Mouse (Mus musculus): Measurements from ENCODE around the gene Emp3. TPM values are rescaled to one million over a fixed set of nuclear protein-coding genes. Genes with fewer than 3 reads are reported as not detected.

Emp3 gene
- total RNA-seq, 2 experiments from 2014 or later: 77.1 to 143 TPM

GRCm38 (mm10) chr7:45872624-45873023, 48.6 kb downstream of the Emp3 start, which contains the start of gene Kdelr1:
TSS of gene Kdelr1 (plus strand) at chr7:45872772.
- peak; percentile 88 for ATAC-seq (replicated peaks; ENCODE audit: low FRiP score, poor library complexity, severe bottlenecking)

DNA sequence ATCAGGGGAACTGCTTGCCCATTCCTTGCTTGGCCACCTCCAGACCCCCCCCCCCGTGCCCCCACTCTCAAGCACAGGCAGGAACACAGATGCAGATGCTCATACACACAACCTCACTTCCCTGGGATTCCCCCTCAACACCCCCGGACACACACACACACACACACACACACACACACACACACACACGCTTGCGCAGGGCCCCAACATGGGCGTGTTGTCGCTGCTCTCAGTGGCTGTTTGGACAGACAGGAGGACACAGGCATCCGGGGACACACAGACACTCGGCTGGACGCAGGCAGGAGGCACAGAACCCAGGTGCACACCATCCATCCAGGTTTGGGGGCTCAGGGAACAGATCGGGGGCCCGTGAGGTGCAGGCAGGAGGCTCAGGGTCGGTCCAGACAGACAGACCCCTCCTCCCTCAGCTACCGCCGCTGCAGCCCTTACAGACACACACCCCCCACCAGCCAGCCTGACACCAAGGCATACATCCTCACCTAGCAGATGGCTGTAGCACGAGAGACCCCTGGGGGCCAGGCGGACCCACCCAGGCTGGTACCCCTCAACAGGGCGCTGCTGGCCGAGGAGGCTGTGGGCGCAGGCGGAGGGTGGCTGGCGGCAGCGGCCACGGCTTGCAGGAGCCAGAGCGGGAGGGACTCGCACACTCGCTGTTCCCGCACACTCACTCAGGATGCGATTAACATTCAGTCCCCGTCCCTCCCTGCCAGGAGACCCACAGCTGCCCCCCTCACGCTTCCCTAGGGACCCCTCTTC, 50.7 kb downstream of the Emp3 start:
- no peak for ATAC-seq (replicated peaks; ENCODE audit: low FRiP score, poor library complexity, severe bottlenecking)

DNA sequence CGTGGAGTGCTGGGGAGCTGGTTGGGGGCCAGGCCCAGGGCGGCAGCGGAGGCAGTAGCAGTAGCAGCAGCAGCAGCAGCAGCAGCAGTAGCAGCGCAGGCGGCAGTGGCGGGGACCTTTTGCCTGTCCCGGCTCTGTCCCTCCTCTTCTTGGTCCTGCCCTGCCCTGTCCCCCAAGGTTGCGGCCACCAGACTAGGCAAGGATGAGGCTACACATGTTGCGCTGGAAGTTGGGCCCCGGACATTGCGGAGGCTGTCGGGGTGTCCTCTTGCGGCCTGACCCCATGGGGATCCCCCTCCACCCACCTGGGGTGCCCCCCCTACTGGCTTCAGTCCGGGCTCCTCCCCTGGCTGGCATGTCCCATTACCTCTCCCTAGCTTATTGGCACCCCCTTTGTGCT, 51.4 kb downstream of the Emp3 start:
- ATAC-seq (replicated peaks; ENCODE audit: low FRiP score, poor library complexity, severe bottlenecking): no peak

- no peak for ATAC-seq (replicated peaks; ENCODE audit: low FRiP score, poor library complexity, severe bottlenecking)
These were observed 52.0 kb downstream of the Emp3 start for GRCm38 (mm10) chr7:45869107-45869670.

Other genes with a start within 250 kb of the Emp3 start
- gene Ntn5, start 237.4 kb downstream of the Emp3 start, total RNA-seq (2015; ENCODE audit: low replicate concordance): not detected in 2 replicates
- not detected in 2 replicates for gene Ntn5, start 237.4 kb downstream of the Emp3 start, total RNA-seq (2017; ENCODE audit: low replicate concordance)
- not detected in 2 replicates for gene Sec1, start 227.0 kb downstream of the Emp3 start, total RNA-seq (2015; ENCODE audit: low replicate concordance)
- gene Sec1, start 227.0 kb downstream of the Emp3 start, total RNA-seq (2017; ENCODE audit: low replicate concordance): not detected in 2 replicates
- gene Car11, start 221.6 kb downstream of the Emp3 start, total RNA-seq (2015; ENCODE audit: low replicate concordance): not detected in 2 replicates
- not detected in 2 replicates for gene Car11, start 221.6 kb downstream of the Emp3 start, total RNA-seq (2017; ENCODE audit: low replicate concordance)
- gene Dbp, start 216.3 kb downstream of the Emp3 start, total RNA-seq (2015; ENCODE audit: low replicate concordance): 1.5 and 1.9 TPM in 2 replicates
- gene Dbp, start 216.3 kb downstream of the Emp3 start, total RNA-seq (2017; ENCODE audit: low replicate concordance): 0.77 and 2.2 TPM in 2 replicates
- 423 and 424 TPM in 2 replicates for gene Rpl18, start 205.9 kb downstream of the Emp3 start, total RNA-seq (2015; ENCODE audit: low replicate concordance)
- 286 and 289 TPM in 2 replicates for gene Rpl18, start 205.9 kb downstream of the Emp3 start, total RNA-seq (2017; ENCODE audit: low replicate concordance)
- 4.6 and 7.9 TPM in 2 replicates for gene Sphk2, start 203.4 kb downstream of the Emp3 start, total RNA-seq (2015; ENCODE audit: low replicate concordance)
- 2.1 and 2.6 TPM in 2 replicates for gene Sphk2, start 203.4 kb downstream of the Emp3 start, total RNA-seq (2017; ENCODE audit: low replicate concordance)
- not detected in 2 replicates for gene Fam83e, start 200.2 kb downstream of the Emp3 start, total RNA-seq (2015; ENCODE audit: low replicate concordance)
- gene Fam83e, start 200.2 kb downstream of the Emp3 start, total RNA-seq (2017; ENCODE audit: low replicate concordance): not detected in 2 replicates
- not detected in 2 replicates for gene Spaca4, start 195.6 kb downstream of the Emp3 start, total RNA-seq (2015; ENCODE audit: low replicate concordance)
- gene Spaca4, start 195.6 kb downstream of the Emp3 start, total RNA-seq (2017; ENCODE audit: low replicate concordance): not detected in 2 replicates
- not detected in 2 replicates for gene Lmtk3, start 137.7 kb downstream of the Emp3 start, total RNA-seq (2015; ENCODE audit: low replicate concordance)
- not detected in 2 replicates for gene Lmtk3, start 137.7 kb downstream of the Emp3 start, total RNA-seq (2017; ENCODE audit: low replicate concordance)
- not detected in 2 replicates for gene Sult2b1, start 136.7 kb downstream of the Emp3 start, total RNA-seq (2015; ENCODE audit: low replicate concordance)
- gene Sult2b1, start 136.7 kb downstream of the Emp3 start, total RNA-seq (2017; ENCODE audit: low replicate concordance): not detected in 2 replicates
- 10.6 and 10.7 TPM in 2 replicates for gene Cyth2, start 106.8 kb downstream of the Emp3 start, total RNA-seq (2015; ENCODE audit: low replicate concordance)
- 11.6 and 14.5 TPM in 2 replicates for gene Cyth2, start 106.8 kb downstream of the Emp3 start, total RNA-seq (2017; ENCODE audit: low replicate concordance)
- 0.38 TPM in 1 of 2 replicates, not detected in the other for gene Kcnj14, start 96.6 kb downstream of the Emp3 start, total RNA-seq (2015; ENCODE audit: low replicate concordance)
- gene Kcnj14, start 96.6 kb downstream of the Emp3 start, total RNA-seq (2017; ENCODE audit: low replicate concordance): 0.09 TPM in 1 of 2 replicates, not detected in the other
- 1.5 and 2.3 TPM in 2 replicates for gene Grwd1, start 90.5 kb downstream of the Emp3 start, total RNA-seq (2015; ENCODE audit: low replicate concordance)
- gene Grwd1, start 90.5 kb downstream of the Emp3 start, total RNA-seq (2017; ENCODE audit: low replicate concordance): 0.43 and 3.1 TPM in 2 replicates
- gene Kdelr1, start 48.6 kb downstream of the Emp3 start, total RNA-seq (2015; ENCODE audit: low replicate concordance): 31.3 and 67.2 TPM in 2 replicates
- 18.0 and 20.1 TPM in 2 replicates for gene Kdelr1, start 48.6 kb downstream of the Emp3 start, total RNA-seq (2017; ENCODE audit: low replicate concordance)
- not detected in 2 replicates for gene Grin2d, start 43.0 kb downstream of the Emp3 start, total RNA-seq (2015; ENCODE audit: low replicate concordance)
- gene Grin2d, start 43.0 kb downstream of the Emp3 start, total RNA-seq (2017; ENCODE audit: low replicate concordance): 0.28 TPM in 1 of 2 replicates, not detected in the other
- gene Syngr4, start 24.7 kb downstream of the Emp3 start, total RNA-seq (2015; ENCODE audit: low replicate concordance): 4.0 TPM in 1 of 2 replicates, not detected in the other
- not detected in 2 replicates for gene Syngr4, start 24.7 kb downstream of the Emp3 start, total RNA-seq (2017; ENCODE audit: low replicate concordance)
- gene Tmem143, start 24.5 kb downstream of the Emp3 start, total RNA-seq (2015; ENCODE audit: low replicate concordance): 1.3 TPM in 1 of 2 replicates, not detected in the other
- gene Tmem143, start 24.5 kb downstream of the Emp3 start, total RNA-seq (2017; ENCODE audit: low replicate concordance): 0.26 and 3.8 TPM in 2 replicates
- gene Ccdc114, start 2.7 kb upstream of the Emp3 start, total RNA-seq (2015; ENCODE audit: low replicate concordance): 2.5 TPM in 1 of 2 replicates, not detected in the other
- 0.51 and 2.0 TPM in 2 replicates for gene Ccdc114, start 2.7 kb upstream of the Emp3 start, total RNA-seq (2017; ENCODE audit: low replicate concordance)
- not detected in 2 replicates for gene Abcc6, start 108.9 kb upstream of the Emp3 start, total RNA-seq (2015; ENCODE audit: low replicate concordance)
- not detected in 2 replicates for gene Abcc6, start 108.9 kb upstream of the Emp3 start, total RNA-seq (2017; ENCODE audit: low replicate concordance)
- gene Nomo1, start 112.3 kb upstream of the Emp3 start, total RNA-seq (2015; ENCODE audit: low replicate concordance): 5.4 and 9.2 TPM in 2 replicates
- gene Nomo1, start 112.3 kb upstream of the Emp3 start, total RNA-seq (2017; ENCODE audit: low replicate concordance): 6.1 and 8.5 TPM in 2 replicates
- not detected in 2 replicates for gene Kcnj11, start 179.4 kb upstream of the Emp3 start, total RNA-seq (2015; ENCODE audit: low replicate concordance)
- not detected in 2 replicates for gene Kcnj11, start 179.4 kb upstream of the Emp3 start, total RNA-seq (2017; ENCODE audit: low replicate concordance)

Data from erythroblast, adult 5-6 weeks (primary cell).